Mouse (Mus musculus) large intestine, adult 2 months (tissue): ENCODE data around the gene Ddx50. TPM values are rescaled to one million over a fixed set of nuclear protein-coding genes. Genes with fewer than 3 reads are reported as not detected.

Experiments
- DNase-seq: peaks from one replicate; pipeline ENCODE4 v3.0.0-alpha.2; 2012; ENCODE audit warnings: low read depth, low spot score
- WGBS: fragments of 180-500 bp; shearing (Covaris S2); methylation state at CpG from one replicate; pipeline ENCODE4 v1.1.7; 2018; 5-methylcytosine and 5-hydroxymethylcytosine counted together
- polyA plus RNA-seq: library from polyadenylated mRNA; depleted of rRNA; stranded (reverse); fragments of >200 nt; gene quantifications from 2 replicates; pipeline ENCODE4 v1.2.3, GENCODE M21; 2012; rRNA removed

Ddx50 gene
- 7.9 and 10.2 TPM in 2 replicates for polyA plus RNA-seq

DNA sequence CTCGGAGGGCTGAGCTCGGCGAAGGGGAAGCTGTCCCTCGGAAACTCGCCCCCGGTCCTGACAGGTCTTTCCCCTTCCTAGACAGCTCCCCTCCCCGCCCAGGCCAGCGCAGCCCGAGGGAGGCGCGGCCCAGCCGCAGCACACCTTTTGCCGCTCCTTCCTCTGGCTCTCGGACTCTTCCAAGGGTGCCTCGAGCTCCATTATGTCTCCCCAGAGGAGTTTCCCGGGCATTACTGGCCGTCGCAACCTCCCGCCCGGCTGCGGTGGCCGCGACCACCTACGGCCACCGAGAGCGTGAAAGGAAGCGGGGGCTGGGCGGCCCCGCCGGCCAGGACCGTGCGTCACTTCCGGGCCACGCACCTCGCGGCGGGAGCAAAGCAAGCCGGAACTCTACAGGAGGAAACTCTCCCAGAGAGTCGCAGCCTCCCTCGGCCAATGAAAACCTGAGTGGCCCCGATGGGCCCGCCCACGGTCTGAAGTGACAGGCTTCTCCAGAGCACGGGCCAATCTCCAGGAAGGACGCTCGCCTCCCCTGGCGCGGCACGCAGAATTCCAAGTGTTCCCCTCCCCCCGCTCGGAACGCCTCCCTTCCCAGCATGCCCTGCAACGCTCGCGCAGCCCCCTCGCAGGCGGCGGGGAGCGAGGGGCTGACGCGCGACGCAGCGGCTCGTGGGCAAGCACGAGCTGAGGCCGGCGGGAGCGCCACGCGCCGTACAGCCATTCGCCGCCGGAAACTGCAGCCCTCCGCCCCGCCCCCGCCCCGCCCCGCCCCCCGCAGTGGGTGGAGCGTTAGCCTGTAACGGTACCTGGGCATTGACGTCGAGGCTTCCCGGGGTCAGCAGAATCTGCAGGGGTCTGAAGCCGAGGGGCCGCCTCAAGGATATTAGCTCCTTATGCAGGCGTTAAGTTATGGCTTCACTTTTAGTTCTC is at the start of gene Ddx50:
Gene Ddx50, minus strand, starts transcription at position 338 of the 930 bp plus-strand sequence.
- WGBS, result under 1% methylated on average over 89 of the region's 89 CpGs
- peak; percentile 97 for DNase-seq

DNA sequence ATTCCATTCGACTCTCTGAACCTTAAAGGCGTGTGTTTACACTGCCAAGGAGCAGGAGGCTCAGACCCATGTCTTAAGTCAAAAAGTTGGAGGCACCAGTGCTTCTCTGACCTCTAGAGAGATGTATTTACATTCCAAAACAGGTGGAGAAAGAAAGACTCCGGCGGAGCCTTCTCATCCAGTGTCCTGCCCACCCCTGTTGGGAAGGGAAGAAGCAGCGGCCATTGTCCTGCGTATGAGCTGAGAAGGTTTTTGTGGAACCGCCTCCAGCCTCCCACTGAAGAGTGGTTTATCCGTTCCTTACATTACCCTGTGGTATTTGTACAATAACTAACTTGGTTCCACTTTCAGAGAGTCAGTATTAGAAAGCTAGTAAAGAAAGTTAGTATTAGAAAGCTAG is 41.8 kb upstream of the Ddx50 start:
- no peak for DNase-seq
- 59% methylated on average over 8 of the region's 8 CpGs for WGBS

DNA sequence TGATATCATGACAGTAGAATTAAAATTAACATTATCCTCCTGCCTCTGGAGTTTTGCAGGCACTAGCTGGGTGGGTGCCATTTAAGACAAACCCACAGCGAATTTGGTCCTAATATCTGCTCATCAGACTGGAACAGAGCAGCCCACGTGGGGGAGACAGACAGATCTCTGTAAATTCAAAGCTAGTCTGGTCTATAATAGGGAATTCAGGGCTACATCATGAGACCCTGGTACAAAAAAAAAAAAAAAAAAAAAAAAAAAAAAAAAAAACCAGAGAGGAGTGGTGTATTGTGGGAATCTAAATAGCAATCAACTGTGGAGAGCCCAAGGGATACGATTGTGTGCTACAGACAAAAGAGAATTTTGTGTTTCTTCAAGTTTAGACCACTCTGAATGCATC is 41.2 kb upstream of the Ddx50 start:
- DNase-seq, result no peak
- 79% methylated on average over 3 of the region's 3 CpGs for WGBS

DNA sequence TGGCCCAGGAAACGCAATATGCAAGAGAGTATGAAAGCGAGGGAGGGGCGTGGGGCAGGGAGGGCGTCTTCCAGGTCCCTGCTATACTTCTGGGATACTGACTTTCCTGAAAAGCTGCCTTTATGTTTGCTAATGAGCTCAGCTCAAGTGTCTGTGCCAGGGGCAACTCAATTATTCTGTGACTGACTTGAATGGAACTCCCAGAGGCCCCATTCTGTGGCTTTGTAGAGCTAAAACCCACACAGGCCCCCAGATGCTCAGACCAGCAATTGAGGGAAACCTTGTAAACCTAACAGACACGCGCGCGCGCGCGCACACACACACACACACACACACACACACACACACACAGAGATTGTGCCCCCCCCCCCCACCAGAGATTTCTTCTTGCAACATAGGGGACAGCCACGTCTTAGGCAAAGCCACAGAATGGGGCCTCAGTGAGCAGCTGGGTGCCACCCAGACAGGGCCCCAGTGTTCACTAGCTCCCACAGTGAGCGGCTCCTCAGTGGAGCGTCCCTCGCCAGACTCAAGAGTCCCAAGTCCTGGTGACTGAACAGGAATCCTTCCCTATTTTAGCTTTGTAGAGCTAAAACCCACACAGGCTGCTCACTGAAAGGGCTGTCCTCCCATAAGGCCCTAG is 36.1 kb upstream of the Ddx50 start:
- DNase-seq, result no peak
- WGBS, result 78% methylated on average over 15 of the region's 15 CpGs

DNA sequence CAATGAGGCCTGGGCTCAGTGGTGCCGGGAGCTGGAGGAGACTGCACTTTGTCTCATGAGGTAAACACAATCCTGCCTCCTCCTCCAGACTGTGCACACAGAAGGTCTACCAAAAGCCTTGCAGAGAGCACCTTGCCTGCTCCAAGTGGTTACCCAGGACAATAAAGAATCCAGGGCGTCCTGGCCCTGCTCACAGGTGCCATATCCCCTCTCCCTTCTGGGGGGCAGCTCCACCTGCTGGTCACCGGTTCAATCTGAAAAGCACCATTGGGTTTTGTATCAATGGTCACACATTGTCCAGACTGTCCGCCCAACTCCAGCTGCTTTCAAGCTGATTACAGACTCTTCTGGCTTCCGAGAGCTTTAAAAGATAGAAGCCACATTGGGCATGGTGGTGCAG is 32.0 kb upstream of the Ddx50 start:
- DNase-seq, result no peak
- WGBS, result 38% methylated on average over 5 of the region's 5 CpGs

DNA sequence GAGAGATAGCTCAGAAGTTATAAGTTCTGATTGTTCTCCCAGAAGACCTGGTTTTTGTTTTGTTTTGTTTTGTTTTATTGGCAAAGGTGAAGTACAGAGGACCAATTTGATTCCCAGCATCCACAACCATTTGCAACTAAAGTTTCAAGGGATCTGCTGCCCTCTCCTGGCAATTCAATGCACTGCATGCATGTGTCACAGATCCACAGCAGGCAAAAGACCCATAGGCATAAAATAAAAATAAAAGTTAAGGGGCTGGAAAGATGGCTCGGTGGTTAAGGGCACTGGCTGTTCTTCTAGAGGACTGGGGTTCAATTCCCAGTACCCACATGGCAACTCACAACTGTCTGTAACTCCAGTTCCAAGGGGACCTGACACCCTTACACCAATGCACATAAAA is 28.8 kb upstream of the Ddx50 start:
- no peak for DNase-seq
- 84% methylated on average over 1 of the region's 1 CpGs for WGBS

DNA sequence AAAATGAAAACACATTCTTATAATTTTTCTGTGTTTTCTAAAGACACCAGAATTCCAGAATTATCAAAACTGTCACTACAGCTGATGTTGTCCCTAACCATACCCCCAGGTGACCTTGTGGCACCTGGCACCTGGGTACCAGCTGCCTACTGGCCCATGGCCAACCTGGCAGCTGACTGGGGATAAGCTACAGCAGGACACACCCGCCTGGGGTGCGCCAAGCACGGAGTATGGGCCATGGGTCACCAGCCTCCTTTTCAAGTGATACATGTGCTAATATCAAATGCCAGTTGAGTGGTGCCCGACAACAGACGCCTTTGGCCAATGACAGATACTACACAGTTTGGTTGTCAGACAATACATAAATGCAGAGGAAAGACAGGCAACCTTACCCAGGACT is 26.3 kb upstream of the Ddx50 start:
- 47% methylated on average over 5 of the region's 5 CpGs for WGBS
- no peak for DNase-seq

DNA sequence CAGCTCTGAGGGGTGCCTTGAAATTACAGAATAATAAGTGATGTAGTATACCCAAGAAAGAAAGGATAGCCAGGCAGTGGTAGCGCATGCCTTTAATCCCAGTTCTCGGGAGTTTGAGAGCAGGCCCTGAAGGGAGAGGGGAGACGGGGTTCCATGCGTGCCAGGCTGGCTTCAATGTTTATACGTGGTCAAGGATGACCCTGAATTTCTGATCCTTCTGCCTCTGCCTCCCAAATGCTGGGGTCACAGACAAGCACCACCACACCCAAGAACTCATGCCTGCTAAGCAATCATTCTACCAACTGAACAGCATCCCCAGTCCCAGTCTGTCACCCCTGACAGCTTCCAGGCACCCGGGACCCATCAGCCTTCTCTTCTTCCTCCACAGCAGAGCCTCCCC is 25.2 kb upstream of the Ddx50 start:
- WGBS, result 82% methylated on average over 6 of the region's 6 CpGs
- no peak for DNase-seq

DNA sequence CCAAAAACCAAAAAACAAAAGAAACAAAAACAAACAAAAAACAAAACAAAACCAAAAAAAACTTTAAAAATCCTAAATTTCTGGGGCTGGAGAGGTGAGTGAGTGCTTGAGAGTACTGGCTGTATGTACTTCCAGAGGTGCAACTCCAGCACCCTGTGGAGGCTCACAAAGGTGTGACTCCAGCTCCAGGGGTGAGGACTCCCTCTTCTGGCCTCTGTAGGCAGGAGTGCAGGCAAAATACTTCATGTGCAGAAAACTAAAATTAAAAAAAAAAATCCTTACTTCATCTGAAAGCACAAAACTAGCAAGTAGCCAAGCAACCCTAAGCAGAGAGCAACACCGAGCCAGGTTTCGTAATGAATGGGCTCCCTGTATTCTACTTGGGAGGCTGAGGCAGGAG is 21.3 kb upstream of the Ddx50 start:
- WGBS, result 96% methylated on average over 2 of the region's 2 CpGs
- no peak for DNase-seq

DNA sequence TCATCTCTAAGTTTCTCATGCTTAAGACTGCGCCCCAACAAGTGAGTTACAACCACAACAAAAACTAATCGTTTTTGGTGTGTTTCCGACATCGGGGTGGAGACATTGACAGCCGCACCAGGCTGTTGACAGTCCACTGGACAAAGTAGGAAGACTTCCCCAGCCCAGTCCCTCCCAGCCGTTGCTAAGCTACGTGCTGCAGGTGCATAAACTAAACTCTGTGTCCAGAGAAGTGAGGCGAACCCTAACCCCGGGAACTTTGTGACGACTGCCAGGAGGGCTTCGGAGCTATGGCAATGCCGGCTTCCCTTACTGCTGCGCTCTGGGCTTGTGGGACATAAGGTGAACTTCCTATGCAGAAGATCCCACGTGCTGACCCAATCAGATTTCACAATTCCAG is 18.2 kb upstream of the Ddx50 start:
- 41% methylated on average over 14 of the region's 14 CpGs for WGBS
- DNase-seq, result no peak

DNA sequence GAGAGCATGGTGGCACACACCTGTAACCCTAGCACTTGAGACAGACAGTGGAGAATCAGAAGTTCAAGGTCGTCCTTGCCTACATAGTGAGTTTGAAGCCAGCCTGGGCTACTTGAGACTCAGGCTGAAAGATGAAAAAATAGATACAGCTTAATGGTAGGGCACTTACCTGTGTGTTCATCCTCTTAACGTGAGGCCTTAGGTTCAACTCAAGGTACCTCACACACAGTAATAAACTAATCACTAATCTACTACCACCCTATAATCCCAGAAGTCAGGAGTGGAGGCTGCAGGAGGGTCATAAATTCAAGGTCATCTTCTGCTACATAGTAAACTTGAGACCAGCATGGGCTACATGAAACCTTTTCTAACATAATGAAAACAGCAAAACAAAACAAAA is 17.4 kb upstream of the Ddx50 start:
- no peak for DNase-seq
- 52% methylated on average over 2 of the region's 2 CpGs for WGBS

DNA sequence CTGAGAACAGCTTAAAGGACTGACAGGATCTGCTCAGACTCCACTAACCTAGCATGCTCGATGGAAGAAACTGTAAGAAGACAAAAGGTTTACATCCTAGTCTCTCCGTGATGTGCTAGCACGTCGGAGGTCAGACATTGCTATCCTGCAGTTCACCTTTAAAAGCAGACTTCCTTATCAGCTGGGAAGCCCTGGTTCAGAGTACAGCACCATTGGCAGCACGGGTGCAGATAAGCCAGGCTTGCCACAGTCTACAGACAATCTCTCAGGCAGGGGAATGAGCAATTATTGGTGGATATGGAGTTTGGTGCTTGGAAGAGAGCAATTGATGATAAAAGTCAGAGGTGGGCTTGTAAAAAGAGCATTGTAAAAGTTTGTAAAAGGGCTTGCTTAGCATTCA is 17.0 kb upstream of the Ddx50 start:
- no peak for DNase-seq
- 51% methylated on average over 5 of the region's 5 CpGs for WGBS

DNA sequence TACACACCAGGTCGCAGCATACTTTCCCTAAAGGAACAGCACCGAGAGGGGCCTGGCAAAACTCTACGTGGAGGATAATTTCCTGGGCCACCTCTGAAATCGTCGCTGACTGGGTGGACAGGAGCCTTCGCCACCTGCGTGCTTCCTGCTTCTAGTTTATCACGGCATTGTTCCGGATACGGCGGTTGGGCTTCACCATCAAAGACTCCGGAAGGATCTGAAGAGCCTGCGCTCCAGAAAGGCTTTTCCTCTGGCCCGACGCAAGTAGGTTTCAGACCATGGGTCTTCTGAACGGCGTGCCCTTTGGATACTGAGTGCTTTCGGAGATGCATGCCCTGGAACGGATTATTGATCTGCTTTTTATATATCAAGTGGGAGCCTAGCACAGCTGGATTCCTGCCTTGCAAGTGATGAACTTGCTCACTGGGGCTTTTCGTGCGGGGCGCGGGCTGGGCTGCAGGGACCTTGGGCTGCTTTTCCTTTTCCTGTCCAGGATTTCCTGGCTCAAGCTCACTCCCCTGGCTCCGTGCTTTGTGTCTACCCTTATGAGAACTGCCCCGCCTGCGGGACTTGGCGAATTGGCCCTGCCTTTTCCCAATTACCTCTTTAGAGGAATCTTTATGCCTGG is 14.1 kb upstream of the Ddx50 start:
- WGBS, result 41% methylated on average over 27 of the region's 27 CpGs
- no peak for DNase-seq

DNA sequence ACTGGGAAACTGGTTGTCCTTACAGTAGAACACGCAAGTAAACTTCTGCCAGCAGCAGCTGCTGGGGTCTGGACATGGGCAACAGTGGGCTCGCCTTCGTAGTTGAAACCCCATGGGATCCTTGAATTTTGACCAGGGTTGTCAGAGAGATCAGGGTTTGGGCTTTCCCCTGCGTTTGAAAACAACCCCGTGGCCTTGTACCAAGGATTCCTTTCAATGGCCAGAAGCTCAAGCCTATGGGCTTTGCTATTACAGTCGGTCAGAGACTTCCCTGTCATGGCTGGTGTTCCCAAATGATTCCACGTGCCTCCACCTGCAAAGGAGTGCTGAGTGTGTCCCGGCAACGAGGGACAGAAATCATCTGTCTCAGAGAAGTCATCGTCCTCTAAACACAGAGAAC is 13.2 kb upstream of the Ddx50 start:
- WGBS, result 81% methylated on average over 10 of the region's 10 CpGs
- no peak for DNase-seq

DNA sequence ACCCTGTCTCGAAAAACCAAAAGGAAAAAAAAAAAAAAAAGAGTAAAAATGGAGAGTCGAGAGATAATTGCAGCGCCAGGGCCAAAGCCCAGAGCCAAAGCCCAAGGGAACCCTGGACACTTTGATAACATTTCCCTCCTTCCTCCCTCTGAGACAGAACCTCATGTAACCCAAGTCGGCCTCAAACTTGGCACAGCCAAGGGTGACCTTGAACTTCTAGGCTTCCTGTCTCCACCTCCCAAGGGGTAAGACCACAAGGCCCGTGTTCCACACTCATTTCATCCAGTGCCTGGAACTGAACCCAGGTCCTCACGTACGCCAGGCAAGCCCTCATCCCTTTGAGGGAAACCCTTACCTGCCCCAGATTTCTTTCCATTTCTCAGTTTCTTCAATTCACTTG is 5.7 kb upstream of the Ddx50 start:
- WGBS, result 75% methylated on average over 7 of the region's 7 CpGs
- DNase-seq, result no peak

DNA sequence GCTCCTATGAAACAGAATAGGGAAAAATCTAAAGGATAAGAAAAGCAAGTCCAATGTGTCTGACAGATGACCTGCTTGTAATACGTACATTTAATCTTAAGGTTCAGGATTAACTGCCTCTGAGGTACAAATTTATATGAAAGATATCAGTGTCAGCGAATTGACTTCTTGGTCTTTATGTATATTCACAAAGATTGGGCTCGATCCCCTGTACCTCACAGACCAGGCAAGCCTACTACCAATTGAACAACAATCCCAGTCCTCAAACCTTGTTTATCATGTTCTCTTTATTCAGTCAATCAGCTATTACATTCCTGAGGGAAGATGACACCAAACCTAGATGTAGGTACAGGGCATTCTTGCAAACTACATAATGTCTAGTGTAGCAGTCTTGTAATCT is 943 bp upstream of the Ddx50 start:
- DNase-seq, result no peak
- 18% methylated on average over 3 of the region's 3 CpGs for WGBS

DNA sequence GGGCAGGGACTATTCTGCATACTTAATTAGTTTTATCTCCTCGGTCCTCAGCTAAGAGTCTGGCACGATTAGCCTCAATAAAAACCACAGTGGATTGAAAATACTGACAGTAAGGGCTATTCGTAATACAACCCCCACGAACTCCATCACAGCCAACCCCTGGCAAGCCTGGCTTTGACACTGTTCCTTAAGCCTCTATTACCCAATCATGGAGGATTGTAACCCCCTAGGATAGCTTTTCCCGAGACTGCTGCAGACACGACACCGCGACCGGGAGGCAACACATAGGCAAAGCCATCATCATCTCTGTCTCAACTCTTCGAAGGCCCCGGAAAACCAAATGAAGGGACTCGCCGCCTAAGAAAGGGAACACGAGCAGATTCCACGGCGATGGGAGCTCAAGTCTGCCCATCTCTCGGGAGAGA is 648 bp downstream of the Ddx50 start:
- DNase-seq, result no peak
- WGBS, result under 1% methylated on average over 17 of the region's 17 CpGs

DNA sequence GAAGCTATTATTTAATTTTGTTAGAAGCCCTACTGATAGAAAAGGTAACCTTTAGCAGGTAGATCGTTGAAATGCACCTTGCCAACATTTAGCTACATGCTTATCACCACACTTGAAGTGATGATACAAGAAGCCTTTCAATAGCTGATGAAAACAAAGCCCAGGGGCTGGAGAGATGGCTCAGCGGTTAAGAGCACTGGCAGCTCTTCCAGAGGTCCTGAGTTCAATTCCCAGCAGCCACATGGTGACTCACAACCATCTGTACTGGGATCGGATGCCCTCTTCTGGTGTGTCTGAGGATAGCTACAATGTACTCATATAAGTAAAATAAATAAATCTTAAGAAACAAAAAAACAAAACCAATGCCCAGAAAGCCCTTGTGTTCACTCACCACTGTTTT is 46.9 kb downstream of the Ddx50 start:
- WGBS, result 89% methylated on average over 3 of the region's 3 CpGs
- no peak for DNase-seq

DNA sequence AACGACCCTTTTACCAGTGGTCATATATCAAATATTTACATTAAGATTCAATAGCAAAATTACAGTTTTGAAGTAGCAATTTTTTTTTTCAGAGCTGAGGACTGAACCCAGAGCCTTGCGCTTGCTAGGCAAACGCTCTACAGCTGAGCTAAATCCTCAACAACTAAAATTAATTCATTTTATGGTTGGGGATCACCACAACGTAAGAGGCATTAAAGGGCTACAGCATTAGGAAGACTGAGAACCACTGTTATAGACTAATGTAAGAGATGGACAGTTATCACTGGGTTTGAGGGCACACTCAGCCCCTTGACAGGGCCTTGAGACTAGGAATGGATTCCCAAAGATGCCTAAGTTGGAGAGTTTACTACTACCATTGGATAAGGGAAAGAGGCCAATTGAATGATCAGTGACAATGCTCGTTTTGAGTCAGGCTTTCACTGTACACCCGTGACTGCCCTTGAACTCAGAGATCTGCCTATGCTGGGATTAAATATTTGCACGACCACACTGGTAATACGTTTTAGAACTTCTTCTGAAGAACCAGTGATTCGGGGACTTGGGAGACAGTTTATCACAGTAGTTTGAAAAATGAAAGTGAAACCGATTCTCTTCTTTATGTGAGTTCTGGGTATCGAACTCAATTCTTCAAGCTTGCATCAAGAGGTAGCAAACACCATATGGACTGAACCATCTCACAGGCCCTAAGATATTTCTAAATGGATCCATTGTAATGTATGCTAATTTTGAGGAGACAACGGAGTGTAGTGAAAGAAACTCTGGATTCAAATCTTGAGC is 47.6 kb downstream of the Ddx50 start:
- DNase-seq, result no peak
- 70% methylated on average over 12 of the region's 12 CpGs for WGBS
